Mouse (Mus musculus) forebrain, embryonic 11.5 days (tissue): ENCODE data around the gene Traf3ip2. TPM values are rescaled to one million over a fixed set of nuclear protein-coding genes. Genes with fewer than 3 reads are reported as not detected.

Source experiments
- ATAC-seq: fragments of 200-750 bp; cut with Nextera tagmentation; replicated peaks from 2 replicates; pipeline ENCODE4 v1.8.0; 2017; ENCODE audit warnings: moderate TSS enrichment; ENCODE audit not compliant: low FRiP score
- DNase-seq: peaks from one replicate; pipeline ENCODE4 v3.0.0-alpha.2; 2017; ENCODE audit warnings: low spot score
- H3K27ac ChIP-seq: fragments of 300-500 bp; sonication (generic); 2 replicates; pipeline ENCODE4 v1.5.1; 2014; ENCODE audit warnings: low read depth, low read length
- H3K27me3 ChIP-seq: fragments of 300-500 bp; sonication (generic); 2 replicates; pipeline ENCODE4 v1.6.1; 2014; ENCODE audit warnings: mild to moderate bottlenecking, low read length, mixed read lengths; ENCODE audit not compliant: control insufficient read depth, insufficient read depth
- H3K36me3 ChIP-seq: fragments of 300-500 bp; sonication (generic); 2 replicates; pipeline ENCODE4 v1.6.1; 2014; ENCODE audit warnings: mild to moderate bottlenecking, low read length, moderate library complexity, mixed read lengths; ENCODE audit not compliant: control insufficient read depth, insufficient read depth
- H3K4me1 ChIP-seq: fragments of 300-500 bp; sonication (generic); replicated peaks from 2 replicates; pipeline ENCODE4 v1.6.1; 2014; ENCODE audit warnings: low read length, mixed read lengths; ENCODE audit not compliant: control insufficient read depth, insufficient read depth
- H3K4me2 ChIP-seq: fragments of 300-500 bp; sonication (generic); 2 replicates; pipeline ENCODE4 v1.6.1; 2014; ENCODE audit warnings: low read depth, mild to moderate bottlenecking, low read length, moderate library complexity, mixed read lengths; ENCODE audit not compliant: severe bottlenecking
- H3K4me3 ChIP-seq: fragments of 300-500 bp; sonication (generic); 2 replicates; pipeline ENCODE4 v1.5.1; 2014; ENCODE audit warnings: low read depth, low read length
- H3K9ac ChIP-seq: fragments of 300-500 bp; sonication (generic); 2 replicates; pipeline ENCODE4 v1.6.1; 2014; ENCODE audit warnings: low read length
- H3K9me3 ChIP-seq: fragments of 300-500 bp; sonication (generic); 2 replicates; pipeline ENCODE4 v1.6.1; 2016; ENCODE audit warnings: low read length, mixed read lengths; ENCODE audit not compliant: control insufficient read depth
- WGBS: fragments of 180-500 bp; shearing (Covaris S2); extraction: QIAGEN DNeasy Blood & Tissue Kit; methylation state at CpG from one replicate; pipeline ENCODE4 v1.1.7; 2014; 5-methylcytosine and 5-hydroxymethylcytosine counted together
- polyA plus RNA-seq: library from polyadenylated mRNA; unstranded; fragments of >200 nt; fragmentation: Nextera tagmentation; extraction: Ambion mirVana; gene quantifications from 2 replicates; pipeline ENCODE4 v1.2.1, GENCODE M21; 2014

Gene Traf3ip2
- polyA plus RNA-seq, 1 experiment from 2014 or later, result 5.4 TPM

GRCm38 (mm10) chr10:39647118-39647517, 34.4 kb downstream of the Traf3ip2 start:
- no peak for ATAC-seq
- Histone ChIP-seq H3K9me3 (no peaks in the 10 kb centered on the region), H3K4me2 (no peak overlapping the region), H3K27ac (no peak overlapping the region), H3K36me3 (no peaks in the 10 kb centered on the region; the same call in 1 of the 2 replicates), H3K27me3 (no peaks in the 10 kb centered on the region), H3K4me1 (no peaks in the 10 kb centered on the region; the same call in none of the 2 replicates), H3K4me3 (no peak overlapping the region), H3K9ac (no peak overlapping the region)
- WGBS, result 91% methylated on average over 1 of the region's 1 CpGs
- no peak for DNase-seq

- Histone ChIP-seq H3K4me1 (no peaks in the 10 kb centered on the region; the same call in none of the 2 replicates), H3K27me3 (no peaks in the 10 kb centered on the region), H3K36me3 (no peaks in the 10 kb centered on the region; the same call in 1 of the 2 replicates), H3K4me2 (no peak overlapping the region), H3K4me3 (no peak overlapping the region), H3K9me3 (no peaks in the 10 kb centered on the region), H3K27ac (no peak overlapping the region), H3K9ac (no peak overlapping the region)
- no peak for ATAC-seq
- DNase-seq, result no peak
- 92% methylated on average over 3 of the region's 3 CpGs for WGBS
Measured at GRCm38 (mm10) chr10:39648278-39648677, 35.5 kb downstream of the Traf3ip2 start.

DNA sequence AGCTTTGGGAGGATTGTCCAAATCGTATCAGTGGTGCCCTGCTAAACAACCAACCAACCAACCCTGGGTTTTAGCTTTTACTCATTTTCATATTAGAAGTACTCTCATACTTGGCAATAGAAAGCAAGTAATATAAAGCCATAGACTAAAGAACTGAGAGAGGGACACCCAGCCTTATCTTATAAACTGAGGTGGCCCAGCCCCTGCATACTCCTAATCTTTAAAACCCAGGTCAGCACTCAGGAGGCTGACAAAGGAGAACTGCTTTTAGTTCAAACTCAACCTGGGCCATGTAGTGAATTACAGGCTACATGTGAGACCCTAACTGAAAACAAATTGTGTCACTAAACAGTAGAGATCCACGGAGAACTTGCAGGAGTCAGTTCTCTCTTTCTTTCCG, 36.8 kb downstream of the Traf3ip2 start:
- Histone ChIP-seq H3K27me3 (no peaks in the 10 kb centered on the region), H3K36me3 (no peaks in the 10 kb centered on the region; the same call in 1 of the 2 replicates), H3K9ac (no peak overlapping the region)

GRCm38 (mm10) chr10:39650316-39650715, 37.6 kb downstream of the Traf3ip2 start:
- no peaks in the 10 kb centered on the region; the same call in none of the 2 replicates for H3K4me1 ChIP-seq
- H3K27ac ChIP-seq, result no peak overlapping the region
- H3K36me3 ChIP-seq, result no peaks in the 10 kb centered on the region; the same call in 1 of the 2 replicates
- H3K9me3 ChIP-seq, result no peaks in the 10 kb centered on the region
- H3K9ac ChIP-seq, result no peak overlapping the region
- no peaks in the 10 kb centered on the region for H3K27me3 ChIP-seq
- 88% methylated on average over 3 of the region's 3 CpGs for WGBS
- H3K4me2 ChIP-seq, result no peak overlapping the region
- ATAC-seq (no peak), DNase-seq (no peak)
- H3K4me3 ChIP-seq, result no peak overlapping the region

More for the DNA sequence above, 36.8 kb downstream of the Traf3ip2 start:
- no peak overlapping the region for H3K4me2 ChIP-seq
- no peak overlapping the region for H3K27ac ChIP-seq
- no peak overlapping the region for H3K4me3 ChIP-seq
- no peaks in the 10 kb centered on the region; the same call in none of the 2 replicates for H3K4me1 ChIP-seq
- DNase-seq (no peak), ATAC-seq (no peak)
- WGBS, result 95% methylated on average over 3 of the region's 3 CpGs
- no peaks in the 10 kb centered on the region for H3K9me3 ChIP-seq

- Histone ChIP-seq H3K4me1 (peaks cover 2% of the 10 kb centered on the region; the same call in 1 of the 2 replicates), H3K27ac (no peak overlapping the region), H3K9me3 (no peaks in the 10 kb centered on the region), H3K9ac (no peak overlapping the region), H3K4me3 (no peak overlapping the region), H3K36me3 (no peaks in the 10 kb centered on the region; the same call in 1 of the 2 replicates), H3K4me2 (no peak overlapping the region), H3K27me3 (no peaks in the 10 kb centered on the region)
- DNase-seq (no peak), ATAC-seq (no peak)
- 59% methylated on average over 8 of the region's 8 CpGs for WGBS
Measured at GRCm38 (mm10) chr10:39654001-39654416, 41.3 kb downstream of the Traf3ip2 start.

DNA sequence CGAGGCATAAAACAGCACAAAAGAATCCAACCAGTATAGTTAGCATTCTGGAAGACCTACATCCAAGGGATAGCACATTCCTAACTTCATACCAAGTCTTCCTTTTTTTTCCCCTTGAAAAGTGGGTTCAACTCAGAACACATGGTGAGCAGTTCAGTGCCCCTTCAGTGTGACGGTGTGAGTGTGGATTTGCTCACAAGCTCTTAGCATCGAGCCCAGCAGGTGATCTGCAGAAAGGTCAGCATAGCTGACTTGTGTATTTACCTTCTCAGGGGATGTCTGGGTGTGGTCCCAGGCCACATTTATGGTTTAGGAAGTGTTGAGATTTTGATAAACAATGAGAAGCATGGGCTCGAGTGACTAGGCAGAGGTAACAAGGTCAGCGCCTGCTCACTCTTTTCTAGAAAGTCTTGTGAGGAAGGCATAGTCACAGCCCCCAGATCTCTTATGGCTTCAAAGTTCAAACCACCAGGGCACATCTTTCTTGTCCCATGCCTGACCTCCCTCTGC, 46.2 kb downstream of the Traf3ip2 start:
- Histone ChIP-seq H3K4me3 (no peak overlapping the region), H3K27me3 (no peaks in the 10 kb centered on the region), H3K4me1 (peaks cover 16% of the 10 kb centered on the region), H3K9ac (no peak overlapping the region; the same call in 1 of the 2 replicates), H3K4me2 (no peak overlapping the region), H3K9me3 (no peaks in the 10 kb centered on the region), H3K27ac (peak overlapping the region; percentile 80), H3K36me3 (no peaks in the 10 kb centered on the region)
- 32% methylated on average over 5 of the region's 5 CpGs for WGBS
- DNase-seq (no peak), ATAC-seq (no peak)

GRCm38 (mm10) chr10:39659411-39660268, 46.9 kb downstream of the Traf3ip2 start:
- Histone ChIP-seq H3K9ac (peak overlapping the region; percentile 20; the same call in 1 of the 2 replicates), H3K4me2 (no peak overlapping the region), H3K4me3 (no peak overlapping the region), H3K4me1 (peaks cover 16% of the 10 kb centered on the region), H3K27me3 (no peaks in the 10 kb centered on the region), H3K36me3 (no peaks in the 10 kb centered on the region), H3K9me3 (no peaks in the 10 kb centered on the region), H3K27ac (peak overlapping the region; percentile 80)
- DNase-seq (peak; percentile 60), ATAC-seq (peak; percentile 90)
- 4% methylated on average over 11 of the region's 11 CpGs for WGBS

- no peak overlapping the region for H3K4me2 ChIP-seq
- no peak overlapping the region for H3K4me3 ChIP-seq
- peaks cover 16% of the 10 kb centered on the region for H3K4me1 ChIP-seq
- H3K36me3 ChIP-seq, result no peaks in the 10 kb centered on the region
- peak overlapping the region; percentile 20; the same call in 1 of the 2 replicates for H3K9ac ChIP-seq
- DNase-seq (no peak), ATAC-seq (no peak)
- 63% methylated on average over 3 of the region's 3 CpGs for WGBS
- no peaks in the 10 kb centered on the region for H3K9me3 ChIP-seq
- no peaks in the 10 kb centered on the region for H3K27me3 ChIP-seq
- peak overlapping the region; percentile 80 for H3K27ac ChIP-seq
Measured at GRCm38 (mm10) chr10:39660269-39660655, 47.5 kb downstream of the Traf3ip2 start.
